Mouse (Mus musculus) midbrain, embryonic 10.5 days (tissue): ENCODE measurements around the gene Snrnp27. TPM values are rescaled to one million over a fixed set of nuclear protein-coding genes. Genes with fewer than 3 reads are reported as not detected.

Source experiments
- DNase-seq: peaks from one replicate; pipeline ENCODE4 v3.0.0-alpha.2; 2017; ENCODE audit warnings: low spot score
- H3K27ac ChIP-seq: fragments of 300-500 bp; sonication (generic); replicated peaks from 2 replicates; pipeline ENCODE4 v1.5.1; 2016; ENCODE audit warnings: mild to moderate bottlenecking
- H3K27me3 ChIP-seq: fragments of 300-500 bp; sonication (generic); 2 replicates; pipeline ENCODE4 v1.6.1; 2016; ENCODE audit warnings: low read depth, mild to moderate bottlenecking; ENCODE audit not compliant: poor library complexity, severe bottlenecking
- H3K36me3 ChIP-seq: fragments of 300-500 bp; sonication (generic); 2 replicates; pipeline ENCODE4 v1.6.1; 2016; ENCODE audit warnings: mild to moderate bottlenecking, moderate library complexity
- H3K4me1 ChIP-seq: fragments of 300-500 bp; sonication (generic); 2 replicates; pipeline ENCODE4 v1.6.1; 2016
- H3K4me3 ChIP-seq: fragments of 300-500 bp; sonication (generic); 2 replicates; pipeline ENCODE4 v1.5.1; 2016; ENCODE audit warnings: mild to moderate bottlenecking, moderate library complexity
- H3K9me3 ChIP-seq: fragments of 300-500 bp; sonication (generic); replicated peaks from 2 replicates; pipeline ENCODE4 v1.6.1; 2016; ENCODE audit warnings: mild to moderate bottlenecking
- WGBS: fragments of 180-500 bp; shearing (Covaris S2); methylation state at CpG from one replicate; pipeline ENCODE4 v1.1.7; 2016; 5-methylcytosine and 5-hydroxymethylcytosine counted together
- polyA plus RNA-seq: library from polyadenylated mRNA; unstranded; fragments of >200 nt; fragmentation: Nextera tagmentation; extraction: Ambion mirVana; gene quantifications from 2 replicates; pipeline ENCODE4 v1.2.1, GENCODE M21; 2016

The Snrnp27 gene
- polyA plus RNA-seq, 1 experiment from 2014 or later = 128 TPM

GRCm38 (mm10) chr6:86627946-86628345, 56.4 kb downstream of the Snrnp27 start, which contains the start of gene Asprv1:
Asprv1 (plus strand) TSS chr6:86628164.
- Histone ChIP-seq H3K27ac (no peak within 1 kb of the TSS), H3K4me1 (peaks cover 4% of the 10 kb centered on the region; the same call in 1 of the 2 replicates), H3K27me3 (no peaks in the 10 kb centered on the region), H3K9me3 (no peaks in the 10 kb centered on the region), H3K36me3 (no peaks in the 10 kb centered on the region), H3K4me3 (no peak within 1 kb of the TSS)
- DNase-seq = no peak
- 53% methylated on average over 10 of the region's 10 CpGs for WGBS

Other genes starting within 250 kb of the Snrnp27 start
- gene C87436, start 246.1 kb downstream of the Snrnp27 start, polyA plus RNA-seq = 22.8 and 24.8 TPM in 2 replicates
- gene Pcbp1, start 158.2 kb downstream of the Snrnp27 start, polyA plus RNA-seq = 321 and 408 TPM in 2 replicates
- gene Asprv1, start 56.4 kb downstream of the Snrnp27 start, polyA plus RNA-seq = 0.25 and 0.53 TPM in 2 replicates
- 9.1 and 15.3 TPM in 2 replicates for gene Mxd1, start 15.4 kb downstream of the Snrnp27 start, polyA plus RNA-seq
- gene Gmcl1, start 48.9 kb upstream of the Snrnp27 start, polyA plus RNA-seq = 33.9 and 34.0 TPM in 2 replicates
- gene Anxa4, start 109.1 kb upstream of the Snrnp27 start, polyA plus RNA-seq = 4.5 and 5.2 TPM in 2 replicates
- gene Aak1, start 165.0 kb upstream of the Snrnp27 start, polyA plus RNA-seq = 10.2 and 15.4 TPM in 2 replicates